Mouse (Mus musculus) CD4-positive naive resting alpha-beta T cell, adult 57 days (primary cell): ENCODE measurements around the gene Hmx1. TPM values are rescaled to one million over a fixed set of nuclear protein-coding genes. Genes with fewer than 3 reads are reported as not detected.

ENCODE experiments used
- total RNA-seq: library from RNA; stranded (reverse); gene quantifications from one replicate; pipeline ENCODE4 v1.2.4, GENCODE M21; 2023

Gene Hmx1
- not detected for total RNA-seq

DNA sequence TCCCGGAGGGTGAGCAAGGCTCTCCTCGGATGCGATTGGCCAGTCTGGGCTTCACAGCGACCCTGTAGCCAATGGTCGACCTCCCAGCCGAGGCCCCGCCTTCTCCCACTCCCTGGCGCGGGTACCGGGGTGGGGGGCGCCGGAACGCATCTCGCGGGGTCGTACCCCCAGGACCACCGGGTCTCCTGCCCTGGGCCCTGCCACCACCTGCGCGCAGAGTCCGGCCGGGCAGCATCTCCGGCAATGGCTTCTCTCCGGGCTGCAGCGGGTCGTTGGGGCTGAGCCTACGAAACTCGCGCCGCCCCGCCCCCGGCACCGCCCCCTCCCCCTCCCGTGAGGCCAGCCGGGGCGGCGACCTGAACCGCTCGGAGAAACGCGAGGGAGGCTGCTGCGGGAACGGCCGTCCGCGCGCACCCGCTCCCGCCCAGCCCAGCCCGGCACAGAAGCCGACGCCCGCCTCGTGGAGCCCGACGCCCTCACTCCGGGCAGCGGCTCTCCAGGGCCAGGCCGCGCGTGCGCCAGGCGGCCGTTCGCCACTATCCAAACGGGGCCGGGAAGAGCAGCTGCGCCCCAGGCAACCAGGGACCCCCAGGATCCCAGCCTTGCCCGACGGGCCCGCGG lies at the start of gene Hmx1:
Hmx1 (plus strand) TSS at position 618 of the 621 bp plus-strand sequence.

Other genes starting within 250 kb of the Hmx1 start
- gene Adra2c, start 110.8 kb upstream of the Hmx1 start, total RNA-seq = not detected
- not detected for gene Cpz, start 136.6 kb downstream of the Hmx1 start, total RNA-seq
- 9.4 TPM for gene Trmt44, start 186.0 kb downstream of the Hmx1 start, total RNA-seq
- 42.3 TPM for gene Acox3, start 193.9 kb downstream of the Hmx1 start, total RNA-seq